Mouse (Mus musculus) erythroblast, embryonic 14.5 days (primary cell): ENCODE results near the gene Otogl. TPM values are rescaled to one million over a fixed set of nuclear protein-coding genes. Genes with fewer than 3 reads are reported as not detected.

Source experiments
- H3K27me3 ChIP-seq: 2 replicates; pipeline ENCODE4 v1.6.1; 2012; ENCODE audit warnings: inconsistent platforms; ENCODE audit not compliant: control insufficient read depth
- H3K36me3 ChIP-seq: 2 replicates; pipeline ENCODE4 v1.6.1; 2012; ENCODE audit warnings: mild to moderate bottlenecking, inconsistent platforms; ENCODE audit not compliant: control insufficient read depth
- H3K4me1 ChIP-seq: 2 replicates; pipeline ENCODE4 v1.6.1; 2012; ENCODE audit warnings: inconsistent platforms; ENCODE audit not compliant: control insufficient read depth
- H3K4me3 ChIP-seq: replicated peaks from 2 replicates; pipeline ENCODE3; 2012; ENCODE audit warnings: moderate library complexity, mild to moderate bottlenecking, inconsistent platforms
- H3K9me3 ChIP-seq: 2 replicates; pipeline ENCODE4 v1.6.1; 2012; ENCODE audit warnings: low read length, inconsistent platforms, mixed read lengths; ENCODE audit not compliant: control insufficient read depth
- GATA1 ChIP-seq: IDR thresholded peaks from 2 replicates; pipeline ENCODE4 v1.6.1; 2012; ENCODE audit warnings: low read length, inconsistent platforms, mixed read lengths
- TAL1 ChIP-seq: IDR thresholded peaks from 3 replicates; pipeline ENCODE4 v1.6.1; 2012; ENCODE audit warnings: low read length, inconsistent platforms, mixed read lengths
- polyA plus RNA-seq: library from polyadenylated mRNA; stranded (reverse); fragments of >175 nt; gene quantifications from 2 replicates; pipeline ENCODE4 v1.2.3, GENCODE M21; 2012

Otogl gene
- polyA plus RNA-seq, 1 experiment = not detected

DNA sequence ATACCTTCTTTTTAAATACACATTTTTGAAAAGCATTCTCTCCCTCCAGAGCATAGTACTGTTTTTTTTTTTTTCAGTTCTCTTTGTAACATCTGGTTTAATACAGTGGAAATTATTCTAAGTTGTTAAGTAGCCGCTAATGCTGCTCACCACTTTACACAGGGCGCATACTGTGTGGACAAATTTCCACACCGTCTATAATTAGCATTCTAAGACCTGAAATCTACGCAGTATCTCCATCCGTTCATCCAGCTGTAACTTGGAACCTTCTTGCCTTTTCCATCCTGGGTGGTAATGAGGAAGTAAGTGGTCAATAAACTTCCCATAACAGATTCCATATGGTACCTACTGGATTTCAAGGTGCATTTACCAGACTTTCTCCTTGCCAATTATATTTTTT, 172.1 kb downstream of the Otogl start:
- Histone ChIP-seq H3K4me1 (no peaks in the 10 kb centered on the region), H3K4me3 (no peak overlapping the region), H3K9me3 (no peaks in the 10 kb centered on the region), H3K27me3 (no peaks in the 10 kb centered on the region), H3K36me3 (no peaks in the 10 kb centered on the region)
- no peak for TF ChIP-seq GATA1
- TF ChIP-seq TAL1 = no peak

DNA sequence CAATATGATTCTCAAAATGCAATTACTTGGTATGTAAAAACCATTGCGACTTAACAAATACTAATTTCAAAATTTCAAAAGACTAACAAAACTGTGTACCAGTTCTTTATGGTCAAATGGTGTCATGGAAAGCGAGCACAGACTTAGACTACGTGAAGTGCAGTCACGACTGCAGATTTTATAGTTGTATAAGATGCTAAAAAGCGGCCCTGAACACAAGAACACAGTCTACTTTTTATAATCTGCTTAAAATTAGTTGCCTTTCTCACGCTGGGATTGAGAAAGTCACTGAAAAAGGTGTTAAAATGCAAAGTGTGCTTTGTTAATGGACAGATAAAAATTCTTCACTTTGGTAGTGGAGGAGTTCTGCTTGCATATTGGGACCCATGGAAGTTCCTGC, 174.2 kb downstream of the Otogl start:
- TF ChIP-seq TAL1 = no peak
- TF ChIP-seq GATA1 = no peak
- no peak overlapping the region for H3K4me3 ChIP-seq

DNA sequence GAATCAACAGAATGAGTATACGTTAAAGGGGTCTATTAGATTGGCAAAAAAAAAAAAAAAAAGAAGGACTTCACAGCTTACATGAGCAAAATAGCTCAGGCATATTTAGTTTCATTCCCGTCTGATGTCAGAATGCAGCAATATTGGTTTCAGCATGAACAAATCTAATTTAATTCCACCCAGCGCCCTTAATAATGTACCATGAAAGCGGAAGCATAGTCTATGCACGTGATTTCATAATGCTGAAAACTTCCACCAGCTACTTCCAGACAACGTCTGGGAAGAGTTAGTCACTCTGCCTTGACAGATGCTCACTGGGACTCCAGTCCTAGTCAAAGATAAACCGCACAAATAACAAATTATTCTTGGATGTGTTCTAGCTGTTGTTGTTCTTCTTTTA, 176.5 kb downstream of the Otogl start:
- Histone ChIP-seq H3K36me3 (no peaks in the 10 kb centered on the region), H3K4me3 (no peak overlapping the region), H3K9me3 (0 out of 2 replicates have a peak, but pooled peaks cover 2% of the 10 kb centered on the region), H3K27me3 (no peaks in the 10 kb centered on the region), H3K4me1 (no peaks in the 10 kb centered on the region)
- no peak for TF ChIP-seq GATA1
- TF ChIP-seq TAL1 = no peak

More for the DNA sequence above, 174.2 kb downstream of the Otogl start:
- Histone ChIP-seq H3K4me1 (no peaks in the 10 kb centered on the region), H3K36me3 (no peaks in the 10 kb centered on the region), H3K27me3 (no peaks in the 10 kb centered on the region), H3K9me3 (no peaks in the 10 kb centered on the region)

DNA sequence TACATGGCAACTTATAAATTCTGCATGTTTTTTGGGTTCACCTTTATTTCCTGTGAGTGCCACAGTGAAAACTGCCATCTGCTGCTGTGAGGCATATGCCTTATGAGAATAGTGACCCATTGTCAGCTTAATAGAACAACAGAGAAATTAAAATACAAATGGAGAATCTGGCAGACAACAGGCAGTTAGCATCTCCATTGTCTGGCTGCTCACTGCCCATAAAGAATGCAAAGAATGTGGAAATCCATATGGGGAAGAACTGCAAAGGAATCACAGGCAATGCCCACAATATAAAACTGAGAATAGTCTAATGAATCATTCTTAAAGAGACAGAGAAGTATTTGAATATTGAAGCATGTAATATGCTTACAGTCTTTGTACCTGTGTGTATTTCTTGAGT, 177.6 kb downstream of the Otogl start:
- Histone ChIP-seq H3K9me3 (0 out of 2 replicates have a peak, but pooled peaks cover 2% of the 10 kb centered on the region), H3K4me3 (no peak overlapping the region), H3K36me3 (no peaks in the 10 kb centered on the region), H3K27me3 (no peaks in the 10 kb centered on the region), H3K4me1 (no peaks in the 10 kb centered on the region)
- TF ChIP-seq TAL1 (no peak), GATA1 (no peak)

DNA sequence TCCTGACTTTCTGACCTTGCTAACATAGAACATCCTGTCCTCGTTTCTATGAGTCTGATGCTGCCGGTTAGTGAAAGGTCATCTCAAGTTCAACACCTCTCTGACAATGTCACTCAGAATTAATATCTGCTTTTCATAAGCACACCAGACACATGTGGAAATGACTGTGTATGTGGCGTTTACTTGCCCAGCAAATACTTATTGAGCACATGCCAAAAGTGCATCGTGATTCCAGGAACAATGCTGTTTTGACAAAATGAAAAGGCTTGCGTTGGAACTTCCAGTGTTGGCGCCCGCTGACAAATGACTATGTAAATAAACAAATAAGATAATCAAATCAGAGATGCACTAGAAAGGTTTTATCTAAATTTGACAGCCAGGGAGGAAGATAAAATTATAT, 186.3 kb downstream of the Otogl start:
- Histone ChIP-seq H3K4me3 (no peak overlapping the region), H3K4me1 (no peaks in the 10 kb centered on the region), H3K27me3 (no peaks in the 10 kb centered on the region), H3K9me3 (peaks cover 4% of the 10 kb centered on the region; the same call in 1 of the 2 replicates), H3K36me3 (no peaks in the 10 kb centered on the region)
- TF ChIP-seq GATA1 (no peak), TAL1 (no peak)

DNA sequence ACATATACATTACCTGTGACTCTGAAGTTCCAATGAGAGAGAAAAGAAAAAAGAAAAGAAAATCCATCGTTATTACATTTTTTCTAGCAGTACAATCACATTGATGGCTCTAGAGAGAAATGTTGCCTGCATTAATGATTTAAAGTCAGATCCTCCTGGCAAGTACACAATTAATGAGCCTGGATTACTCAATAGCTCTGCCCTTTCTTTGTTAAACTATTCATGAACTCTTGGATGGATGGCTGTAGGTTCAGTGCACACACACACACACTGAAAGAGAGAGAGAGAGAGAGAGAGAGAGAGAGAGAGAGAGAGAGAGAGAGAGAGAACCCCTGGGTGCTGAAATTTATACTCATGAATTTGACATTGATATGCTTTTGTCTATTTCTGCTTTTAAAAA, 192.1 kb downstream of the Otogl start, which contains the start of gene Ptprq:
Ptprq (minus strand) TSS at position 246 of the 400 bp plus-strand sequence.
- Histone ChIP-seq H3K4me3 (no peak within 1 kb of the TSS), H3K36me3 (no peaks in the 10 kb centered on the region), H3K4me1 (no peaks in the 10 kb centered on the region), H3K27me3 (no peaks in the 10 kb centered on the region), H3K9me3 (peaks cover 2% of the 10 kb centered on the region; the same call in 1 of the 2 replicates)
- TF ChIP-seq TAL1 = no peak
- TF ChIP-seq GATA1 = no peak

Other genes with a start within 250 kb of the Otogl start
- gene Ptprq, start 192.1 kb downstream of the Otogl start, polyA plus RNA-seq = not detected in 2 replicates